Mouse (Mus musculus) hindbrain, embryonic 14.5 days (tissue): ENCODE results near the gene Mfsd14a. TPM values are rescaled to one million over a fixed set of nuclear protein-coding genes. Genes with fewer than 3 reads are reported as not detected.

Experiments used
- ATAC-seq: fragments of 200-750 bp; cut with Nextera tagmentation; 2 replicates; pipeline ENCODE4 v1.8.0; 2017; ENCODE audit warnings: moderate number of reproducible peaks, mild to moderate bottlenecking, moderate TSS enrichment, moderate library complexity; ENCODE audit not compliant: low FRiP score
- DNase-seq: peaks from one replicate; pipeline ENCODE4 v3.0.0-alpha.2; 2015; ENCODE audit warnings: low spot score
- H3K27ac ChIP-seq: fragments of 300-500 bp; sonication (generic); 2 replicates; pipeline ENCODE4 v1.5.1; 2014; ENCODE audit warnings: mild to moderate bottlenecking, moderate library complexity
- H3K27me3 ChIP-seq: fragments of 300-500 bp; sonication (generic); 2 replicates; pipeline ENCODE4 v1.6.1; 2014; ENCODE audit warnings: mild to moderate bottlenecking, low read length, mixed read lengths; ENCODE audit not compliant: control insufficient read depth, insufficient read depth
- H3K36me3 ChIP-seq: fragments of 300-500 bp; sonication (generic); replicated peaks from 2 replicates; pipeline ENCODE4 v1.6.1; 2014; ENCODE audit not compliant: control insufficient read depth, insufficient read depth
- H3K4me1 ChIP-seq: fragments of 300-500 bp; sonication (generic); replicated peaks from 2 replicates; pipeline ENCODE4 v1.6.1; 2014; ENCODE audit warnings: antibody characterized with exemption, low read length, mixed read lengths; ENCODE audit not compliant: control insufficient read depth, insufficient read depth
- H3K4me2 ChIP-seq: fragments of 300-500 bp; sonication (generic); replicated peaks from 2 replicates; pipeline ENCODE4 v1.6.1; 2014; ENCODE audit warnings: mild to moderate bottlenecking, moderate library complexity
- H3K4me3 ChIP-seq: fragments of 300-500 bp; sonication (generic); replicated peaks from 2 replicates; pipeline ENCODE4 v1.5.1; 2014; ENCODE audit warnings: mild to moderate bottlenecking, low read length
- H3K9ac ChIP-seq: fragments of 300-500 bp; sonication (generic); 2 replicates; pipeline ENCODE4 v1.6.1; 2014
- H3K9me3 ChIP-seq: fragments of 300-500 bp; sonication (generic); 2 replicates; pipeline ENCODE4 v1.6.1; 2016; ENCODE audit warnings: low read length; ENCODE audit not compliant: control insufficient read depth
- WGBS: fragments of 180-500 bp; shearing (Covaris S2); extraction: QIAGEN DNeasy Blood & Tissue Kit; methylation state at CpG from one replicate; pipeline ENCODE4 v1.1.7; 2014; 5-methylcytosine and 5-hydroxymethylcytosine counted together
- polyA plus RNA-seq: library from polyadenylated mRNA; unstranded; fragments of >200 nt; fragmentation: Nextera tagmentation; extraction: Ambion mirVana; gene quantifications from 2 replicates; pipeline ENCODE4 v1.2.1, GENCODE M21; 2014

The Mfsd14a gene
- 71.2 and 77.0 TPM in 2 replicates for polyA plus RNA-seq

- WGBS = under 1% methylated on average over 39 of the region's 39 CpGs
Measured at GRCm38 (mm10) chr3:116662463-116662863, at the start of gene Mfsd14a. Gene Mfsd14a (minus strand): TSS chr3:116662677.

DNA sequence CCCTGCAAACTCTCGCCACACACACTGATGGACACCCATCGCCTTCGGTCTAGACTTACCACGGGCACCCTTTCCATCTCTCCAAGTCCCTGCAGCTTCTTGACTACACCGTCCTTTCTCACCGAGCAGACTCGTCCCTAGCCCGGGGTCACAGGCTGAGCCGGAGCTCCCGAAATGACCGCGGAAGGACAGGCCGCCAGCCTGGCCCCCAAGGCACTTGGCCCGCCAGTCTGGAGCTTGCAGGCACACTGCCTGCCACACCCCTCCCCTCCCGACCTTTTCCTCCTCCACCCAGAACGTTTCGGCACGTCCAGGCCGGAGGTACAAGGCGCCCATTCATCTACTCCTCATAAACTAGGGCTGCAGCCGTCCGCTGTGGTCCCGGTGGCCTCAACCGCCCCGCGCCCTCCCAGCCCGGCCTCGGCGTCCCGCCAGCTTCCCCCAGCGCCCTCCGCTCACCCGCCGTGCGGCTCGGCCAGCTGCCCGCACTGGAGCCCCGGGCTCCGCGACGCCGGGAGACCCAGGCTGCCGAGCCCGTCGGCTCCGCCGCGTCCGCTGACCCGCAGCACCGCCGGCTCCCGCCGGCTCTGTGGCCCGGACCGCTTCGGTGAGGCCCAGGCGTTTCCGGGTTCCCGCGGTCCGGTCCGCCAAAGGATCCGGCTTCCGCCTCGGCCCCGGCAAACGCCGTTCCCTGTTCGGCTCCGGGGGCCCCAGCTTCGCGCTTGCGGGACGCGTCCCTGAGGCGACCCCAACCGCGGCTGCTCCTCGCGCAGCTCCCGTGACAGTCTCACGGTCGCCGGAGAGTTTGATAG lies 49.4 kb upstream of the Mfsd14a start:
- H3K36me3 ChIP-seq = no peaks in the 10 kb centered on the region
- H3K9ac ChIP-seq = peak overlapping the region; percentile 93
- H3K4me1 ChIP-seq = peaks cover 12% of the 10 kb centered on the region
- no peaks in the 10 kb centered on the region for H3K9me3 ChIP-seq
- peak overlapping the region; percentile 52; the same call in 1 of the 2 replicates for H3K27ac ChIP-seq
- ATAC-seq = peak; percentile 89
- DNase-seq = peak; percentile 69
- under 1% methylated on average over 71 of the region's 85 CpGs for WGBS
- H3K27me3 ChIP-seq = peaks cover 4% of the 10 kb centered on the region; the same call in 1 of the 2 replicates
- peak overlapping the region; percentile 95 for H3K4me3 ChIP-seq
- peak overlapping the region; percentile 74 for H3K4me2 ChIP-seq

More at GRCm38 (mm10) chr3:116662463-116662863, at the start of gene Mfsd14a:
- Histone ChIP-seq H3K27ac (peak within 1 kb of the TSS; percentile 95), H3K9ac (peak within 1 kb of the TSS; percentile 98), H3K4me3 (peak within 1 kb of the TSS; percentile 74), H3K27me3 (no peaks in the 10 kb centered on the region), H3K4me2 (peak within 1 kb of the TSS; percentile 78), H3K4me1 (peaks cover 29% of the 10 kb centered on the region), H3K36me3 (no peaks in the 10 kb centered on the region), H3K9me3 (no peaks in the 10 kb centered on the region)
- ATAC-seq (peak; percentile 99), DNase-seq (peak; percentile 94)

- no peaks in the 10 kb centered on the region for H3K36me3 ChIP-seq
- H3K9ac ChIP-seq = peak overlapping the region; percentile 93
- H3K4me2 ChIP-seq = peak overlapping the region; percentile 74
- 51% methylated on average over 9 of the region's 9 CpGs for WGBS
- H3K9me3 ChIP-seq = no peaks in the 10 kb centered on the region
- DNase-seq (no peak), ATAC-seq (no peak)
- H3K27me3 ChIP-seq = peaks cover 4% of the 10 kb centered on the region; the same call in 1 of the 2 replicates
- H3K4me3 ChIP-seq = peak overlapping the region; percentile 95
- H3K4me1 ChIP-seq = peaks cover 12% of the 10 kb centered on the region
- H3K27ac ChIP-seq = no peak overlapping the region
Measured at GRCm38 (mm10) chr3:116710941-116711340, 48.5 kb upstream of the Mfsd14a start.

- Histone ChIP-seq H3K36me3 (no peaks in the 10 kb centered on the region), H3K9ac (no peak overlapping the region), H3K9me3 (no peaks in the 10 kb centered on the region), H3K27me3 (no peaks in the 10 kb centered on the region), H3K27ac (no peak overlapping the region), H3K4me3 (no peak overlapping the region), H3K4me1 (peaks cover under 1% of the 10 kb centered on the region), H3K4me2 (no peak overlapping the region)
- no peak for DNase-seq
- WGBS = 98% methylated on average over 1 of the region's 1 CpGs
- ATAC-seq = no peak
Measured at GRCm38 (mm10) chr3:116705637-116706204, 43.2 kb upstream of the Mfsd14a start.

GRCm38 (mm10) chr3:116703835-116704234 lies 41.4 kb upstream of the Mfsd14a start:
- H3K36me3 ChIP-seq = no peaks in the 10 kb centered on the region
- no peak overlapping the region for H3K4me2 ChIP-seq
- DNase-seq = no peak
- 96% methylated on average over 5 of the region's 5 CpGs for WGBS
- H3K4me1 ChIP-seq = no peaks in the 10 kb centered on the region
- no peaks in the 10 kb centered on the region for H3K27me3 ChIP-seq
- ATAC-seq = no peak
- H3K9me3 ChIP-seq = no peaks in the 10 kb centered on the region
- no peak overlapping the region for H3K4me3 ChIP-seq
- H3K27ac ChIP-seq = no peak overlapping the region
- no peak overlapping the region for H3K9ac ChIP-seq

DNA sequence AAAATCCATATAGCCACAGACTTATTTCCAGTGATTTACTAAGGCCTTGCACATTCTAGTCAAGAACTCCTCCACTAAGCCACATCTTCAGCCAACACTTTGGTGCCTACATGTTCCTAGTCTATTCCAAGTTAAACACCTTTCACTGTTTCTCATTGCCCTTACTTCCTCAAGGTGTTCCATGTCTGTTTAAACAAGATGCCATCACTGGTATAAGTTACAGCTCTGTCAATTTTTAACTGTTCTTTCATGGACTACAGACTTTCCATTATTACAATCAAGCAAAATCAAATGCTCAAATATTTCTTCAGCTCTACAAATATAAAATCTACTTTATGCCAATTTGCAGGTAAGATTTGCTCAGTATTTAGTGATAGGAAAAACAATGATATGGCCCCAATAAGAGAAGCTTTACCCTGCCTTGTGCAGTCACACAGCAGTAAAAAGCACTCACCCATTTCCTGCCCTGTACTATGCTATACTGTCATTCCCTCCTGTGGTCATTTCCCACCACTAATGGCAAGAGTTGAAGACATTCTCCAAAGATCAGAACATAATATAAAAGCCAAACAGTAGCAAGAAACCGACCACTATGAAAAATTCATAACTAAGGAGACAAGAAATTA lies 40.3 kb upstream of the Mfsd14a start:
- Histone ChIP-seq H3K27me3 (no peaks in the 10 kb centered on the region), H3K9ac (no peak overlapping the region), H3K36me3 (no peaks in the 10 kb centered on the region), H3K4me1 (no peaks in the 10 kb centered on the region), H3K4me2 (no peak overlapping the region), H3K9me3 (no peaks in the 10 kb centered on the region), H3K27ac (no peak overlapping the region), H3K4me3 (no peak overlapping the region)
- ATAC-seq = no peak
- 97% methylated on average over 1 of the region's 1 CpGs for WGBS
- DNase-seq = no peak

DNA sequence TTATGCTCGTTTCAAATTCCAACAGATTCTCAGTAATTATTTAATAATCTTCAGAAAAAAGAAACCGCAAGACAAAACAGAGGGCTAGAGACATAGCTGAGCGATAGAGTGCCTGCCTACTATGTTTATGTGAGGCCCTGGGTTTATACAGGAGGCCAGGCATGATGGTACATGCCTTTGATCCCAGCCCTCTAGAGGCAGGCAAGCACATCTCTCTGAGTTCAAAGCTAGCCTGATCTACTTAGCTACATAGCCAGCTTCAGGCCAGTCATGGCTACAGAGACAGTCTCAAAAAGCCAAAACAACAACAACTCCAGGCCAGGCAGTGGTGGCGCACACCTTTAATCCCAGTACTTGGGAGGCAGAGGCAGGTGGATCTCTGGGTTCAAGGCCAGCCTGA lies 39.1 kb upstream of the Mfsd14a start:
- WGBS = 93% methylated on average over 4 of the region's 4 CpGs
- DNase-seq (no peak), ATAC-seq (no peak)
- Histone ChIP-seq H3K9me3 (no peaks in the 10 kb centered on the region), H3K9ac (no peak overlapping the region), H3K27me3 (no peaks in the 10 kb centered on the region), H3K36me3 (no peaks in the 10 kb centered on the region), H3K27ac (no peak overlapping the region), H3K4me2 (no peak overlapping the region), H3K4me3 (no peak overlapping the region), H3K4me1 (no peaks in the 10 kb centered on the region)

DNA sequence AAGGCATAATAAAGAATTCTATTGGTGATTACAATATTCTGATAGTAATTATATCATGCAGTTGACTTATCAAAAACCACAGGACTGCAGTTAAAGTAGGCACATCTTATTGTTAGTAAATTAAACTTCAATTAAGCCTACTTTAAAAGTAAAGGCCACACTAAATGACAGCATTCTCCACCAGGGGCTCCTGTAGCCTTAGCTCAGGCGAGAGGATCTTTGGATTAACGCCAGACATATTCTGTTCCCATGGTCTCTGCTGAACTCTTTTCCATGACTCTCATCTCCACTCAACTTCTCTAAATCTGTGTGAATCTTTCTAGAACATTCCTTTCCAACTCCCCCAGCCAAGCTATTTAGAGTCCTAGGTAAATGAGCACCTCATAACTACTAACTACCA lies 36.3 kb upstream of the Mfsd14a start:
- 66% methylated on average over 2 of the region's 2 CpGs for WGBS
- no peak overlapping the region for H3K27ac ChIP-seq
- ATAC-seq (no peak), DNase-seq (no peak)
- H3K36me3 ChIP-seq = no peaks in the 10 kb centered on the region
- H3K4me3 ChIP-seq = no peak overlapping the region
- no peaks in the 10 kb centered on the region for H3K9me3 ChIP-seq
- no peak overlapping the region for H3K9ac ChIP-seq
- no peak overlapping the region for H3K4me2 ChIP-seq
- H3K27me3 ChIP-seq = no peaks in the 10 kb centered on the region
- no peaks in the 10 kb centered on the region for H3K4me1 ChIP-seq

- DNase-seq (no peak), ATAC-seq (no peak)
- Histone ChIP-seq H3K36me3 (0 out of 2 replicates have a peak, but pooled peaks cover 4% of the 10 kb centered on the region), H3K4me3 (no peak overlapping the region), H3K4me2 (no peak overlapping the region), H3K4me1 (no peaks in the 10 kb centered on the region), H3K27me3 (no peaks in the 10 kb centered on the region), H3K9ac (no peak overlapping the region), H3K9me3 (no peaks in the 10 kb centered on the region), H3K27ac (no peak overlapping the region)
- 95% methylated on average over 2 of the region's 2 CpGs for WGBS
Measured at GRCm38 (mm10) chr3:116695666-116695985, 33.1 kb upstream of the Mfsd14a start.
